Mouse (Mus musculus): Measurements from ENCODE around the gene Sfxn4.

Sfxn4 gene

GRCm38 (mm10) chr19:60818677-60819076 lies 42.6 kb downstream of the Sfxn4 start:
- no peak for DNase-seq

- DNase-seq, result no peak
These were observed 48.1 kb downstream of the Sfxn4 start for GRCm38 (mm10) chr19:60813133-60813532.

GRCm38 (mm10) chr19:60812036-60812389 lies 49.3 kb downstream of the Sfxn4 start:
- no peak for DNase-seq

- DNase-seq, result peak; percentile 99
These were observed 49.9 kb downstream of the Sfxn4 start, which contains the start of gene Fam45a for GRCm38 (mm10) chr19:60811098-60812035. Gene Fam45a (plus strand): TSS chr19:60811585.

- DNase-seq, result no peak
These were observed 51.4 kb downstream of the Sfxn4 start for GRCm38 (mm10) chr19:60809927-60810326.

- DNase-seq, result no peak
These were observed 56.4 kb downstream of the Sfxn4 start for GRCm38 (mm10) chr19:60804903-60805302.

GRCm38 (mm10) chr19:60799867-60800569 lies 61.3 kb downstream of the Sfxn4 start:
- no peak for DNase-seq

- DNase-seq, result no peak
These were observed 63.9 kb downstream of the Sfxn4 start for GRCm38 (mm10) chr19:60797415-60797814.

- DNase-seq, result no peak
These were observed 66.0 kb downstream of the Sfxn4 start for GRCm38 (mm10) chr19:60795244-60795643.

- DNase-seq, result no peak
These were observed 68.0 kb downstream of the Sfxn4 start for GRCm38 (mm10) chr19:60793170-60793707.

GRCm38 (mm10) chr19:60791164-60791563 lies 70.1 kb downstream of the Sfxn4 start:
- DNase-seq, result no peak

GRCm38 (mm10) chr19:60790551-60791161 lies 70.6 kb downstream of the Sfxn4 start, which contains the start of gene Eif3a:
Gene Eif3a (minus strand): TSS chr19:60790658.
- peak; percentile 99 for DNase-seq

GRCm38 (mm10) chr19:60789919-60790506 lies 71.3 kb downstream of the Sfxn4 start:
- DNase-seq, result peak; percentile 96

- DNase-seq, result no peak
These were observed 71.8 kb downstream of the Sfxn4 start for GRCm38 (mm10) chr19:60789452-60789851.

GRCm38 (mm10) chr19:60788214-60788960 lies 72.9 kb downstream of the Sfxn4 start:
- DNase-seq, result no peak

GRCm38 (mm10) chr19:60787465-60788150 lies 73.7 kb downstream of the Sfxn4 start:
- no peak for DNase-seq
